Mouse (Mus musculus) hindbrain, embryonic 13.5 days (tissue): ENCODE results near the gene Rpl23a. TPM values are rescaled to one million over a fixed set of nuclear protein-coding genes. Genes with fewer than 3 reads are reported as not detected.
"Not testable (repeated sequence)": the region's sequence is repeated elsewhere in the genome, so short reads cannot be mapped to it uniquely, and the experiment has no call there.

Experiments used
- ATAC-seq: fragments of 200-750 bp; cut with Nextera tagmentation; 2 replicates; pipeline ENCODE4 v1.8.0; 2017; ENCODE audit warnings: moderate TSS enrichment; ENCODE audit not compliant: low FRiP score
- H3K27ac ChIP-seq: fragments of 300-500 bp; sonication (generic); 2 replicates; pipeline ENCODE4 v1.5.1; 2015; ENCODE audit warnings: inconsistent platforms, mild to moderate bottlenecking, moderate library complexity
- H3K27me3 ChIP-seq: fragments of 300-500 bp; sonication (generic); 2 replicates; pipeline ENCODE4 v1.6.1; 2015; ENCODE audit warnings: mild to moderate bottlenecking, inconsistent platforms
- H3K36me3 ChIP-seq: fragments of 300-500 bp; sonication (generic); 2 replicates; pipeline ENCODE4 v1.6.1; 2015; ENCODE audit warnings: mild to moderate bottlenecking, inconsistent platforms
- H3K4me1 ChIP-seq: fragments of 300-500 bp; sonication (generic); replicated peaks from 2 replicates; pipeline ENCODE4 v1.6.1; 2015; ENCODE audit warnings: inconsistent platforms
- H3K4me2 ChIP-seq: fragments of 300-500 bp; sonication (generic); 2 replicates; pipeline ENCODE4 v1.6.1; 2015; ENCODE audit warnings: inconsistent platforms, mild to moderate bottlenecking, moderate library complexity
- H3K4me3 ChIP-seq: fragments of 300-500 bp; sonication (generic); 2 replicates; pipeline ENCODE4 v1.5.1; 2015; ENCODE audit warnings: mild to moderate bottlenecking, inconsistent platforms
- H3K9ac ChIP-seq: fragments of 300-500 bp; sonication (generic); 2 replicates; pipeline ENCODE4 v1.6.1; 2015; ENCODE audit warnings: mild to moderate bottlenecking, inconsistent platforms
- H3K9me3 ChIP-seq: fragments of 300-500 bp; sonication (generic); 2 replicates; pipeline ENCODE4 v1.6.1; 2016; ENCODE audit warnings: inconsistent platforms
- WGBS: fragments of 180-500 bp; shearing (Covaris S2); methylation state at CpG from one replicate; pipeline ENCODE4 v1.1.7; 2015; 5-methylcytosine and 5-hydroxymethylcytosine counted together
- polyA plus RNA-seq: library from polyadenylated mRNA; unstranded; fragments of >200 nt; fragmentation: Nextera tagmentation; extraction: Ambion mirVana; gene quantifications from 2 replicates; pipeline ENCODE4 v1.2.1, GENCODE M21; 2015

The Rpl23a gene
- polyA plus RNA-seq, 1 experiment from 2014 or later, result 965 TPM

DNA sequence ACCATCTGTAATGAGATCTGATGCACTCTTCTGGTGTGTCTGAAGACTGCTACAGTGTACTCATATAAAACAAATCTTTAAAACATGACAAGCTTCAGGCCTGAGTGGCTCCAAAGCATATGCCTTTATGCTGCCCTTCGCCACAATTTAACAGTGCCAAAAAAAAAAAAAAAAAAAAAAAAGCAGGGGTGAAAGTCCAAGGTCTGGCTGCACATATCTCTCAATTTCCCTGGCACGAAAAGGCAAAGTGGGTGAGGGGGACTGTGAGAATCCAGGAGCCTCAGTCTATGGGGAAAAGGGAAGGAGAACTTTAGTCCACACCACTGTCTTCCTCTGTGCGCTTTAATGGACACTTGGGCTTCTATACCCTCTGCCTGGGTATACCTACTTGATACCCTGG lies 19.0 kb upstream of the Rpl23a start:
- H3K4me1 ChIP-seq, result peaks cover 15% of the 10 kb centered on the region
- H3K9me3 ChIP-seq, result no peaks in the 10 kb centered on the region
- H3K36me3 ChIP-seq, result peaks cover 43% of the 10 kb centered on the region
- ATAC-seq, result no peak
- no peak overlapping the region for H3K27ac ChIP-seq
- H3K27me3 ChIP-seq, result no peaks in the 10 kb centered on the region
- no peak overlapping the region for H3K4me2 ChIP-seq
- no peak overlapping the region for H3K4me3 ChIP-seq
- no peak overlapping the region for H3K9ac ChIP-seq
- whole genome bisulfite sequencing, result 93% methylated on average over 3 of the region's 3 CpGs

DNA sequence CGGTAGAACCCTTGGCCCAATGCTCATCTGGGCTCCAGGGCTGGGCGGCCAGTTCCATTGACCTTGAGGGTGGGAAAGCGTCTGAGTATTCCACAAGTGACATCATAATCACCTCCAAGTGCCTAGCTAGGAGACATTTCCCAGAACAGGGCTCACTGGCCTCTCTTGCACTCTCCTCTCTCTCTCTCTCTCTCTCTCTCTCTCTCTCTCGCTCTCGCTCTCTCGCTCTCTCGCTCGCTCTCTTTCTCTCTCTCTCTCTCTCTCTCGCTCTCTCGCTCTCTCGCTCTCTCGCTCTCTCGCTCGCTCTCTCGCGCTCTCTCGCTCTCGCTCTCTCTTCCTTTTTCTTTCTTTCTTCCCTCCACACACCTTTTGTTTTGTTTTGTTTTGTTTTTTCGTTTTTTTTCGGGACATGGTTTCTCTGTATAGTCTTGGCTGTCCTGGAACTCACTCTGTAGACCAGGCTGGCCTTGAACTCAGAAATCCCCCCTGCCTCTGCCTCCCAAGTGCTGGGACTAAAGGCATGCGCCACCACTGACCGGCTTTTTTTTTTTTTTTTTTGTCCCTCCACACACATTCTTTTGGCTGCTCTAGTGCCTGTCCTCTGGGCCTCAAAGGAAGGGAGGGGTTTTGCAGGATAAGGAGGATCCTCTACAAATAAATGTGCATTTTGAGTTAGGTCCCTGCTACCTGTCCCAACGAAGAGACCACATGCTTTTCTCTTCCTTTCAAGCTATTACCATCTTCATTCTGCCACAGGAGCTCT lies 11.9 kb upstream of the Rpl23a start:
- no peaks in the 10 kb centered on the region for H3K27me3 ChIP-seq
- H3K27ac ChIP-seq, result no peak overlapping the region
- H3K4me2 ChIP-seq, result peak overlapping the region; percentile 48
- H3K9me3 ChIP-seq, result no peaks in the 10 kb centered on the region
- 0 out of 2 replicates have a peak, but pooled peaks have one; percentile 37 for ATAC-seq
- H3K36me3 ChIP-seq, result peaks cover 32% of the 10 kb centered on the region
- peaks cover 14% of the 10 kb centered on the region for H3K4me1 ChIP-seq
- 64% methylated on average over 23 of the region's 23 CpGs for WGBS
- peak overlapping the region; percentile 32 for H3K4me3 ChIP-seq
- no peak overlapping the region; the same call in 1 of the 2 replicates for H3K9ac ChIP-seq

DNA sequence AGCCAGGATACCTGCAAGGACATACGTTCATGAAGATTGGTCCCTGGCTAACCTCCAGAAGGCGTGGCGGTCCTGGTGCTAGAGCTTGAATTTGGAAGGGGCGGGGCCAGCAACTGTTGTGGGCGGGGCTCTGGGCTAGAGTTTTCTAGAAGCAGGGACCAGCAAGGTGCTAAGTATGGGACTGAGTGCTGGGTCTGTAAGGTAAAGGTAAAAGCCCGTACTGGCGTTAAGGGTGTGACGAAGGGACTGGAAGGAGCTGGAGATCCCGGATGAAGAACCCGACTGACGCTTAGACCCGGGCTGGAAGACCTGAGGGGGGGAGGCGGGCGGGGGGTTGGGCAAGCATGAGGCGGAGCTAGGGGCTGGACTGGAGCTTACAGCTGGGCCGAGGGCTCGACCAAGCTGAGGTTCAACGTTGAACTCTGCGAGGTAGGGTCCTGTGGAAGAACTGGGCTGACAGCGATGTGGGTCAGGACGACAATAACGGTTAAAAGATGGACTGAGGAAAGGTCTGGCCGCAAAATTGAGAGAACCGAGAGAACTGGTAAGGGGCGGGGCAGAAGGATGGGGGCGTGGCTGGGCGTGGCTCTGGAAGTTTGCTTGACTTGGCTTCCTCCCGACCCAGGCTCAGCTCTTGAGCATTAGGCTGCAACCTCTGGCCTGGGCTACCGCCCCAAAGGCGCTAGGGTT lies 11.2 kb upstream of the Rpl23a start:
- H3K4me2 ChIP-seq, result peak overlapping the region; percentile 48
- no peaks in the 10 kb centered on the region for H3K9me3 ChIP-seq
- ATAC-seq, result peak; percentile 57
- 4% methylated on average over 30 of the region's 30 CpGs for WGBS
- no peak overlapping the region for H3K27ac ChIP-seq
- peaks cover 32% of the 10 kb centered on the region for H3K36me3 ChIP-seq
- peak overlapping the region; percentile 32 for H3K4me3 ChIP-seq
- peak overlapping the region; percentile 49; the same call in 1 of the 2 replicates for H3K9ac ChIP-seq
- no peaks in the 10 kb centered on the region for H3K27me3 ChIP-seq
- peaks cover 21% of the 10 kb centered on the region for H3K4me1 ChIP-seq

DNA sequence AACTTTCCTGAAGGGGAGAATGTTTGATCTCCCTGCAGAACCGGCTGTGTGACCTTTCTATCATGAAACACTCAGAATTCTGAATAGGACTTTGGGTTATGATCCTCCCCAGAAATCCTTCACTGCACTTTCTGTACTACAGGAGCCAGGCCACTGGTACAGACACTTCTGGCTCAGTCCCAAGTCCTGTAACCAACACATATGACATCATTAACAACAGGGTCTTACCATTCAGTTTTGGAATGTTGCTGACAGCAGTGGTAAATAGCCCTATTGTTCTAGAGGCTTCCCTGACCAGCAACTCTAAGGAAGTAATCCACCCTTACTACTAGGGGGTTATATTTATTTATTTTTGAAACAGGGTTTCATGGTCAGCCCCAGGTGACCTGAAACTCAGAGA lies 9.7 kb upstream of the Rpl23a start, which contains the start of gene Proca1:
TSS of gene Proca1 (plus strand) at position 280 of the 400 bp plus-strand sequence.
- Histone ChIP-seq H3K27me3 (no peaks in the 10 kb centered on the region), H3K4me2 (peak within 1 kb of the TSS; percentile 48), H3K36me3 (peaks cover 32% of the 10 kb centered on the region), H3K9ac (no peak within 1 kb of the TSS), H3K9me3 (no peaks in the 10 kb centered on the region), H3K4me1 (peaks cover 28% of the 10 kb centered on the region), H3K4me3 (no peak within 1 kb of the TSS), H3K27ac (no peak within 1 kb of the TSS)
- WGBS, result 91% methylated on average over 1 of the region's 1 CpGs
- no peak for ATAC-seq

DNA sequence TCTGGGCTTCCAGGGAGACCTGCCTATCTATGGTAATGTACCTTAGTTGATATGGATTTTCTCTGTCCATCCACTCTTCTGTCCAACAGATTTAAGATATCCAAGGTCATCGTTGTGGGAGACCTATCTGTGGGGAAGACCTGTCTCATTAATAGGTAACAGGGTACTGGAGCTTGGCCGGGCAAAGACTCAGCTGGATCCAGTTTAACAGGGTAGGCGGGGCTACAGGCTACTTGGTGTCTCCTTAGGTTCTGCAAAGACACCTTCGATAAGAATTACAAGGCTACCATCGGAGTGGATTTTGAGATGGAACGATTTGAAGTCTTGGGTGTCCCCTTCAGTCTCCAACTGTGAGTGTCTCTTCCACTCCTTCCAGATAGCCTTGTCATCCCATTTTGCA lies 6.7 kb upstream of the Rpl23a start:
- Histone ChIP-seq H3K4me3 (peak overlapping the region; percentile 63), H3K36me3 (peaks cover 32% of the 10 kb centered on the region), H3K4me1 (peaks cover 31% of the 10 kb centered on the region), H3K27me3 (no peaks in the 10 kb centered on the region), H3K9me3 (no peaks in the 10 kb centered on the region), H3K27ac (peak overlapping the region; percentile 93), H3K4me2 (peak overlapping the region; percentile 67), H3K9ac (peak overlapping the region; percentile 94)
- ATAC-seq, result no peak
- 70% methylated on average over 6 of the region's 6 CpGs for WGBS

DNA sequence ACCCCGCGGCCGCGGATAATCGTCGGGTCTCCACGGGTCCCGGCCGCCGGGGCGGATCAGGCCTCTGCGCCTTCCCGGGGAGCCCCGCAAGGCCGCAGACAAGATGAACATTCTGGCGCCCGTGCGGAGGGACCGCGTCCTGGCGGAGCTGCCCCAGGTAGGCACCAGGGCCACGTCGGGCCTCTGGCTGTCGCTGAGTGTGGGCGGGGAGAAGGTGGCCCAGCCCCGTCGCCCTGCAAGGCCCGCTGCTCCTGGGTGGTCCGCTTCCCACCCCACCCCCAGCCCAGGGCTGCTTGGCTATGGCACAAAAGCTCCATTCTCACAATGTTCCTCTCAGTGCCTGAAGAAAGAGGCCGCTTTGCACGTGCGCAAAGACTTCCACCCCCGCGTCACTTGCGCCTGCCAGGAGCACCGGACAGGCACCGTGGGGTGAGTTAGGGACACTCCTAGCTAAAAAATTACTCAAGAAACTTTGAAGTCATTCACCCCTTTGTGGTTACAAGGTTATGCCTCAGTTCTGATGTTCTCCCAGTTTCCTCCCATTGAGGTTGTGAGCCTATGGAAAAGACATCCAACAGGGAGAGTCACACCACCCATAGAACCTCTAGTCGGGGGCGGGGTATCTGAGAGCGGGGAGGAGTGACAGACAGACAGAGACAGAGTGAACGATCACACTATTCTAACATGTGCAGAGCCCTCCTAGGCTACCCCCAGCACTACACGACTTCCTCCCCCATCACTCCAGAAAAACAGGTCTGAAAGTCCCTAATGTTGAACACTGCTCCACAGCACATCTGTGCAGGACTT lies 6.1 kb upstream of the Rpl23a start:
- under 1% methylated on average over 39 of the region's 42 CpGs for WGBS
- H3K9me3 ChIP-seq, result no peaks in the 10 kb centered on the region

DNA sequence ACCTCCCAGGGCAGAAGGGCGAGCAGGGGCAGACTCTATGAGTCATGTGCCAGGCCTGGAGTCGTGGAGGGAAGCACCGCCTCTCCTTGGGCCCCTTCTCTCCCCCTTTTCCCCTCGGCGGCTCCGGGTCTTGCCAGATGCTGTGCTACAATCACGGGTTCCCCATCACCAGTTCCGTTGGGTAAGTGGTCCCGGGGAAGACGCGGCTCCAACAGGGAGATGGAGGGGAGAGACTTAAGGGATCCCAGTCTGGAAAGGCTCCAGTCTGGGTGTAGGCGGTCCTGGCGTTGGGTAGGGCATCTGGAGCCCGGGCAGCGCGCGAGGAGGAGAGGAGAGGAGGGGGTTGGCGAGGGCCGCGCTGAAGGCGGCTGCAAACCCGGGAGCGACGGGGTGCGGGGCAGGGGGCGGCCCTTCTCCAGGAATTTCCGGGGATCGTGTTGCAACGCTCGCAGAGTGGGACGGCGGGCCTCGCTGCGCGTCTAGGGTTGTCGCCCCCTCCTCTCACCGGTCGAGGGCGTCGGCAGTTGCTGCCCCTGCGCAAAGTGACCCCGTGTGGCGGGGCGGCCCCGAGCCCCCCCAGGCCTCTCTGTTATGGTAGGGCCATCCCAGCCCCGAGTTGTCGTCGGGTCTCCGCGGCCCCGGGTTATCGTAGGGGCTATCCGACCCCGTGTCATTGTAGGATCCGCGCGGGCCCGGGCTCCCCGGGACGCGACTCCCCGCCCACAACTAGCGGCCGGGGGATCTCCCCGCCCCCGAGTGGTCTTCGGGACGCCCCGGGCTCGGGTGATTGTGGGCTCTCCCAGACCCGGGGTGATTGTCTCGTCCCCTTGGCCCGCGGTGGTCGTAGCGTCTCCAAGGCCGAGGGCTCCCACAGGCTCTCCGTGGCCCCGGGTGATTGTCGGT lies 5.2 kb upstream of the Rpl23a start, which contains the start of gene Rab34:
TSS of gene Rab34 (plus strand) at position 100 of the 903 bp plus-strand sequence.
- Histone ChIP-seq H3K4me1 (peaks cover 27% of the 10 kb centered on the region), H3K4me2 (peak within 1 kb of the TSS; percentile 67), H3K9ac (peak within 1 kb of the TSS; percentile 94), H3K9me3 (no peaks in the 10 kb centered on the region), H3K27me3 (no peaks in the 10 kb centered on the region), H3K4me3 (peak within 1 kb of the TSS; percentile 63), H3K36me3 (peaks cover 28% of the 10 kb centered on the region), H3K27ac (peak within 1 kb of the TSS; percentile 93)
- WGBS, result under 1% methylated on average over 66 of the region's 80 CpGs
- peak; percentile 82 for ATAC-seq

More for the DNA sequence above, 6.1 kb upstream of the Rpl23a start:
- peak; percentile 89 for ATAC-seq
- Histone ChIP-seq H3K9ac (peak overlapping the region; percentile 94), H3K4me1 (peaks cover 25% of the 10 kb centered on the region), H3K4me3 (peak overlapping the region; percentile 63), H3K36me3 (peaks cover 32% of the 10 kb centered on the region), H3K4me2 (peak overlapping the region; percentile 67), H3K27me3 (no peaks in the 10 kb centered on the region), H3K27ac (peak overlapping the region; percentile 93)

DNA sequence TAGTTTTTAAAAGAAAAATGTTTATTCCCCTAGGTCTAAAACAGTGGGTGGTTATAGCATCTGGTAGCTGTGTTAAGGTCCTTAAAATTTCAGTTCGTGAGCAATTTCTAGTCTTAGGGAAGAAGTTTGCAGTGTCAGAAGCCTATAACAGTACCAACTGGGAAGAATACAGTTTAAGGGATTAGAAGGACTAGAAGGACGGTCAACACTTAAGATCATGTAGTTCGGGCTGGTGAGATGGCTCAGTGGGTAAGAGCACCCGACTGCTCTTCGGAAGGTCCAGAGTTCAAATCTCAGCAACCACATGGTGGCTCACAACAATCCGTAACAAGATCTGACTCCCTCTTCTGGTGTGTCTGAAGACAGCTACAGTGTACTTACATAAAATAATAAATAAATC lies 1.3 kb upstream of the Rpl23a start:
- peaks cover 25% of the 10 kb centered on the region for H3K36me3 ChIP-seq
- ATAC-seq, H3K27me3 ChIP-seq, H3K9me3 ChIP-seq, H3K4me3 ChIP-seq, H3K4me2 ChIP-seq, H3K27ac ChIP-seq, H3K9ac ChIP-seq: not testable (repeated sequence)
- H3K4me1 ChIP-seq, result peaks cover 46% of the 10 kb centered on the region
- 96% methylated on average over 6 of the region's 6 CpGs for WGBS

DNA sequence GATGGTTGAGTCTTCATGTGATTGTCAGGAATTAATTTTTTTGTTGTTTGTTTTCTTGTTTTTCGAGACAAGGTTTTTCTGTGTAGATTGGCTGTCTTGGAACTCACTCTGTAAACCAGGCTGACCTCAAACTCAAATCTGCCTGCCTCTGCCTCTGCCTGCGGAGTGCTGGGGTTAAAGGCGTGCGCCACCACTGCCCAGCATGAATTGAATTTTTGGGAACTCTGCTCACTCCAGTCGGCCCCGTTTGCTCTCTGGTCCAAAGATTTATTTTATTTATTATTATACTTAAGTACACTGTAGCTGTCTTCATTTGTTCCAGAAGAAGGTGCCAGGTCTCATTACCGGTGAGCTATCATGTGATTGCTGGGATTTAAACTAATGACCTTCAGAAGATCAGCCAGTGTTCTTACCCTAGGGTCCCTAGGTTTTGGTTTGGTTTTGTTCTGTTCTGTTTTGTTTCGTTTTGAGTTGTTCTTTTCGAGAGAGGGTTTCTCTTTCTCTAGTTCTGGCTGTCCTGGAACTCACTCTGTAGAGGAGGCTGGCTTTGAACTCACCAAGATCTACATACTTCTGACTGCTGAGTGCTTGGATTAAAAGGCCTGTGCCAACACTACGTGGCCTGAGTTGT lies 615 bp upstream of the Rpl23a start:
- peak; percentile 9; the same call in 1 of the 2 replicates for ATAC-seq
- H3K36me3 ChIP-seq, result peaks cover 32% of the 10 kb centered on the region
- H3K4me3 ChIP-seq, result peak overlapping the region; percentile 81
- peaks cover 46% of the 10 kb centered on the region for H3K4me1 ChIP-seq
- peak overlapping the region; percentile 82 for H3K4me2 ChIP-seq
- H3K27me3 ChIP-seq, result 0 out of 2 replicates have a peak, but pooled peaks cover 3% of the 10 kb centered on the region
- no peaks in the 10 kb centered on the region for H3K9me3 ChIP-seq
- 59% methylated on average over 10 of the region's 10 CpGs for WGBS
- peak overlapping the region; percentile 71 for H3K27ac ChIP-seq
- peak overlapping the region; percentile 56; the same call in 1 of the 2 replicates for H3K9ac ChIP-seq

DNA sequence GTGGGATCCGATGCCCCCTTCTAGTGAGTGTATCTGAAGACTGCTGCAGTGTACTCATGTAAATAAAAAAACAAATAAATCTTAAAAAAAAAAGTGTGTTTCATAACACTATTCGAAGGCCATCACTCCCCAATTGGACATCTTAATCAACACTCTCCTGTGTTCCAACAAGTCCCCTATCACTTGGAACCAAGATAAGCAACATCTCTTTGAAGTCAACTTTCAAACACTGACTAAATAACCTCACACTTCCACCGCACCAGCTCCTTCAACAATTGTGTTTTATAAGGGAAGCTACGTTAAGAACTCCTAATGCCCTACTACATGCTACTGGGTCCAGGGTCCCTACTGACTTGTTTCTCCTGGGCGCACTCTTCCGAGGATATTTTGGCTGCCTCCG lies 934 bp downstream of the Rpl23a start:
- 10% methylated on average over 7 of the region's 7 CpGs for WGBS
- H3K4me2 ChIP-seq, result peak overlapping the region; percentile 82
- peak overlapping the region; percentile 93 for H3K9ac ChIP-seq
- no peaks in the 10 kb centered on the region for H3K9me3 ChIP-seq
- H3K4me3 ChIP-seq, result peak overlapping the region; percentile 81
- peaks cover 32% of the 10 kb centered on the region for H3K36me3 ChIP-seq
- H3K27me3 ChIP-seq, result 0 out of 2 replicates have a peak, but pooled peaks cover 3% of the 10 kb centered on the region
- H3K27ac ChIP-seq, result peak overlapping the region; percentile 97
- H3K4me1 ChIP-seq, result peaks cover 54% of the 10 kb centered on the region
- ATAC-seq, result no peak
